Mouse (Mus musculus) E14TG2a.4 (cell line): ENCODE measurements at regions not wholly inside any gene's neighbourhood (a gene's known extent, or its start where the extent isn't known, plus 50 kb on each side); places are given as distances from the start of the nearest gene placed in this dataset.

Experiments
- CTCF ChIP-seq: conservative IDR thresholded peaks from 2 replicates; pipeline ENCODE4 v1.5.1; 2014; ENCODE audit warnings: low read length
- NANOG ChIP-seq: IDR thresholded peaks from 2 replicates; pipeline ENCODE4 v1.6.1; 2014; ENCODE audit warnings: borderline replicate concordance, low read length, mixed read lengths

- TF ChIP-seq CTCF (no peak), NANOG (no peak)
Observed at GRCm38 (mm10) chr5:24255421-24255820, 90.7 kb downstream of the Nupl2 start.
